Mouse (Mus musculus) embryonic fibroblast, embryonic 13.5 days (primary cell): ENCODE data around the gene Crcp.

Experiments
- CTCF ChIP-seq: IDR thresholded peaks from 2 replicates; pipeline ENCODE4 v1.5.1; 2011; ENCODE audit warnings: mild to moderate bottlenecking, control low read depth, low read length, moderate library complexity, borderline replicate concordance; ENCODE audit not compliant: insufficient read depth
- POLR2A ChIP-seq: IDR thresholded peaks from 2 replicates; pipeline ENCODE4 v1.6.1; 2011; ENCODE audit warnings: low read depth, mild to moderate bottlenecking, control low read depth, low read length, moderate library complexity

- TF ChIP-seq POLR2A (no peak), CTCF (no peak)
Observed at GRCm38 (mm10) chr5:130088612-130089011, 59.5 kb downstream of the Crcp start.
